Mouse (Mus musculus): Measurements from ENCODE around the gene Kbtbd6. TPM values are rescaled to one million over a fixed set of nuclear protein-coding genes. Genes with fewer than 3 reads are reported as not detected.
A peak's percentile ranks its signal among the peaks of the same experiment; 100 is the strongest.
"Not testable (repeated sequence)": the region's sequence is repeated elsewhere in the genome, so short reads cannot be mapped to it uniquely, and the experiment has no call there.

Kbtbd6 gene
- total and polyA plus RNA-seq, 2 experiments: 0.18 TPM; not detected in 1

DNA sequence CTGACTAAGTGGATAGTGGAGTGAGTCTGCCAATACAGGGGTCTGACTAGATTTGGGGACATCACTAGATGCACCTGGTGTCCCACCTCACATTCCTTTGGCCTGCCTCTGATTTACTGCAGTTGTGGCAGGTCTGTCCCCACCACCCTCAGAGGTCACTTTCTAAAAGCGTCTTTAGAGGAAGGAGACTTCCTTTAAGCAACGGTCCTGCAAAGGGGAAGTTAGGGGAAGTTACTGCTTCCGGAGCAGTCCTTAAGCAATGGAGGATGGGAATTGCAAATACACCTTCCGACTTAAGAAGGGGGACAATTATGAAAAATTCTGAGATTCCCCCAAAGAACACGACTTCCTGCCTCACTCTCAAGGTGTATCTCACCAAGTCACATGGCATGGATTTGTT, 10.2 kb upstream of the Kbtbd6 start:
- no peak for TF ChIP-seq POLR2A (IDR thresholded peaks at IDR 0.05; ENCODE audit: extremely low read depth, insufficient read depth, low read length)
- TF ChIP-seq CTCF (IDR thresholded peaks at IDR 0.05; ENCODE audit: low read depth, low read length): no peak
- Histone ChIP-seq H3K27me3 (ENCODE audit: control insufficient read depth, insufficient read depth, low read length) (no peaks in the 10 kb centered on the region), H3K9ac (ENCODE audit: low read depth, low read length) (no peak overlapping the region), H3K27ac (replicated peaks; ENCODE audit: insufficient read depth, low read depth, low read length) (no peak overlapping the region), H3K79me2 (ENCODE audit: control insufficient read depth, insufficient read depth, low read length) (no peaks in the 10 kb centered on the region), H3K4me3 (ENCODE audit: insufficient read depth, low read depth, low read length) (no peak overlapping the region), H3K4me1 (ENCODE audit: control insufficient read depth, insufficient read depth, low read length) (no peaks in the 10 kb centered on the region), H3K36me3 (ENCODE audit: control insufficient read depth, insufficient read depth, low read length) (no peaks in the 10 kb centered on the region)
- DNase-seq (ENCODE audit: extremely low read depth, low read depth, low spot score): peak; percentile 25
- WGBS: 68% methylated on average over 5 of the region's 5 CpGs

DNA sequence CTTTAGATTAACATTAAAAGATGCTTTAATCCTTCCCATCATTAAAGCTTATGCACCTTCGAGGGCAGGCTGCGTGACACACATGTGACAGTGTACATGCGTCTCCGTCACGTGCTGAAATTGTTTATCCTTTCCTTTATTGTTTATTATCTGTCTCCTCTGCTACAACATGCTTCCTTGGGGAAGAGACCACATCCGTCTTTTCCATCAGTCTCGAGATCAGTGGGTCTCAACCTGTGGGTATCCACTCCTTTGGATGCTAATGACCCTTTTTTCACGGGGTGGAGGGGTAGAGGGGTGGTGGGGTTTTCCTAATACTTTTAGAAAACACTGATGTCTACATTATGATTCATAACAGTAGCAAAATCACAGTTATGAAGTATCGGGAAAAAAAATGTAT, 7.0 kb upstream of the Kbtbd6 start:
- DNase-seq (ENCODE audit: extremely low read depth, low read depth, low spot score): no peak
- H3K4me3 ChIP-seq (ENCODE audit: insufficient read depth, low read depth, low read length): no peak overlapping the region
- no peak overlapping the region for H3K9ac ChIP-seq (ENCODE audit: low read depth, low read length)
- H3K4me1 ChIP-seq (ENCODE audit: control insufficient read depth, insufficient read depth, low read length): no peaks in the 10 kb centered on the region
- no peaks in the 10 kb centered on the region for H3K36me3 ChIP-seq (ENCODE audit: control insufficient read depth, insufficient read depth, low read length)
- TF ChIP-seq POLR2A (IDR thresholded peaks at IDR 0.05; ENCODE audit: extremely low read depth, insufficient read depth, low read length) (no peak), CTCF (IDR thresholded peaks at IDR 0.05; ENCODE audit: low read depth, low read length) (no peak)
- no peaks in the 10 kb centered on the region for H3K27me3 ChIP-seq (ENCODE audit: control insufficient read depth, insufficient read depth, low read length)
- no peaks in the 10 kb centered on the region for H3K79me2 ChIP-seq (ENCODE audit: control insufficient read depth, insufficient read depth, low read length)
- no peak overlapping the region for H3K27ac ChIP-seq (replicated peaks; ENCODE audit: insufficient read depth, low read depth, low read length)
- WGBS: 87% methylated on average over 9 of the region's 9 CpGs

DNA sequence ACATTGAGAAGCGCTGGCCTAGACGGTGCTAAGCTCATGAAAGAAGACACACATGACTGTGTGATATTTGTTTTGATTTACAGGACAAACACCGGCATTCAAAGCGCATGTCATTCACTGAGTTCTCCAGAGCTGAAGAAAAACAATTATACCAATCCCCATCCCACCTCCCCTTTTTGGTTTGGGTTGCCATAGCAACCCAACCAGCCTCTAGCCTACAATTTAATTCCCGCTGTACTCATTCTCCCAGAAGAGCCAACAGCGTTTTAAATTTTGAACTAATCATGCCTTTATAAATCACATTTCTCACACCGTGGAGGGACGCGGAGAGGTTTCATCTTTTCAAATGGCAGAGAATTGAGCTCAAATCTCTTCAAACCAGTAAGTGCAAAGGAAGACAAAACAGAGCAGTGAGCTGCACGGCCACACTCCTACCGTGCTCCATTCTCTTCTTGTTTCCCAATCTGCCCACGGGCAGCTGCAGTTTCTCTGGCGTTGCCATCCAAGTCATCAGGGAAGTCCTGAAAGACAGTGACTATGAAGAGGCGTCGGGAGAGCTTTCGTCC, 6.5 kb upstream of the Kbtbd6 start:
- no peak overlapping the region for H3K9ac ChIP-seq (ENCODE audit: low read depth, low read length)
- no peaks in the 10 kb centered on the region for H3K27me3 ChIP-seq (ENCODE audit: control insufficient read depth, insufficient read depth, low read length)
- H3K4me1 ChIP-seq (ENCODE audit: control insufficient read depth, insufficient read depth, low read length): no peaks in the 10 kb centered on the region
- no peak overlapping the region for H3K27ac ChIP-seq (replicated peaks; ENCODE audit: insufficient read depth, low read depth, low read length)
- no peak overlapping the region for H3K4me3 ChIP-seq (ENCODE audit: insufficient read depth, low read depth, low read length)
- no peaks in the 10 kb centered on the region for H3K36me3 ChIP-seq (ENCODE audit: control insufficient read depth, insufficient read depth, low read length)
- H3K79me2 ChIP-seq (ENCODE audit: control insufficient read depth, insufficient read depth, low read length): no peaks in the 10 kb centered on the region
- no peak for DNase-seq (ENCODE audit: extremely low read depth, low read depth, low spot score)
- TF ChIP-seq POLR2A (IDR thresholded peaks at IDR 0.05; ENCODE audit: extremely low read depth, insufficient read depth, low read length) (no peak), CTCF (IDR thresholded peaks at IDR 0.05; ENCODE audit: low read depth, low read length) (no peak)
- WGBS: 80% methylated on average over 16 of the region's 16 CpGs

DNA sequence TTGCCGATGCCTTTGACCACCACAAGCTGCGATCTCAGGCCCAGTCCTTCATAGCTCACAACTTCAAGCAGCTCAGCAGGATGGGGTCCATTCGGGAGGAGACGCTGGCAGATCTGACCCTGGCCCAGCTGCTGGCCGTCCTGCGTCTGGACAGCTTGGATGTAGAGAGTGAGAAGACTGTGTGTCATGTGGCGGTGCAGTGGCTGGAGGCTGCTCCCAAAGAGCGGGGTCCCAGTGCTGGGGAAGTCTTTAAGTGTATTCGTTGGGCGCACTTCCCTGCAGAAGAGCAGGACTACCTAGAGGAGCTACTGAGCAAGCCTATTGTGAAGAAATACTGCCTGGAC, 928 bp downstream of the Kbtbd6 start:
- not testable (repeated sequence) for DNase-seq (ENCODE audit: extremely low read depth, low read depth, low spot score); H3K27ac ChIP-seq (replicated peaks; ENCODE audit: insufficient read depth, low read depth, low read length); H3K4me1 ChIP-seq (ENCODE audit: control insufficient read depth, insufficient read depth, low read length); H3K9ac ChIP-seq (ENCODE audit: low read depth, low read length); H3K36me3 ChIP-seq (ENCODE audit: control insufficient read depth, insufficient read depth, low read length); H3K79me2 ChIP-seq (ENCODE audit: control insufficient read depth, insufficient read depth, low read length); H3K27me3 ChIP-seq (ENCODE audit: control insufficient read depth, insufficient read depth, low read length); H3K4me3 ChIP-seq (ENCODE audit: insufficient read depth, low read depth, low read length)
- 95% methylated on average over 8 of the region's 10 CpGs for WGBS

DNA sequence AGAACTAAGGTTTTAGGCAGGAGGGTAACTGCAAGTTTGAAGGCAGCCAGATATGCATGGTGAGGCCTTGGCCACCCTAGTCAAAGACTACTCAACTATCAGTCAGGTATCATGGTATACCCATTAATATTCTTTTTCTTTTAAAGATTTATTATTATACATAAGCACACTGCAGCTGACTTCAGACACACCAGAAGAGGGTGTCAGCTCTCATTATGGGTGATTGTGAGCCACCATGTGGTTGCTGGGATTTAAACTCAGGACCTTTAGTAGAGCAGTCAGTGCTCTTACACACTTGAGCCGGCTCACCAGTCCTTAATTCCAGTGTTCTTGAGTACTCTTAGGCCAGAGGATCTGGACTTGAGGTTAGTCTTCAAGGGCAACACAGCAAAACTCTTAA, 8.8 kb downstream of the Kbtbd6 start:
- peaks cover 29% of the 10 kb centered on the region for H3K36me3 ChIP-seq (ENCODE audit: control insufficient read depth, insufficient read depth, low read length)
- H3K27me3 ChIP-seq (ENCODE audit: control insufficient read depth, insufficient read depth, low read length): no peaks in the 10 kb centered on the region
- H3K27ac ChIP-seq (replicated peaks; ENCODE audit: insufficient read depth, low read depth, low read length): no peak overlapping the region
- 92% methylated on average over 1 of the region's 1 CpGs for WGBS
- TF ChIP-seq CTCF (IDR thresholded peaks at IDR 0.05; ENCODE audit: low read depth, low read length) (no peak), POLR2A (IDR thresholded peaks at IDR 0.05; ENCODE audit: extremely low read depth, insufficient read depth, low read length) (no peak)
- no peak overlapping the region for H3K9ac ChIP-seq (ENCODE audit: low read depth, low read length)
- no peak for DNase-seq (ENCODE audit: extremely low read depth, low read depth, low spot score)
- H3K79me2 ChIP-seq (ENCODE audit: control insufficient read depth, insufficient read depth, low read length): no peaks in the 10 kb centered on the region
- no peaks in the 10 kb centered on the region for H3K4me1 ChIP-seq (ENCODE audit: control insufficient read depth, insufficient read depth, low read length)
- no peak overlapping the region for H3K4me3 ChIP-seq (ENCODE audit: insufficient read depth, low read depth, low read length)

DNA sequence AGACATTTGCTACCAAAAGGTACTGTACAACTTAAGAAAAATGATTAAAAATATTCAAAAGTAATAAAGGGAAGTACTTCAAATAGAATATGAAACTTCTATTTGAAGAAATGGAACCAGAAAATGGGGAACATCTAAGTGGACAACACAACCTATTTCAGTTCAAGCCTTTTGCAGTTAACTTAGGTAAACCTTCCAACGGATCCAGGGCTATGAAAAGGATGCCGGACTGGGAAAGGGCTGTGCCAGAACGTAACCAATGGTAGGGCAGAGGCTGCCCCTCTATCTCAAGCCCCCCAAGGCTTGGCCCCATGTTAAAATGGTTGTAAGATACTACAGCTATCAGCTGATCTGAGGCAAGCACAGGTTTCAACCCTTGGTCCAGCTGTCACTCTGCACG, 9.4 kb downstream of the Kbtbd6 start:
- Histone ChIP-seq H3K27ac (replicated peaks; ENCODE audit: insufficient read depth, low read depth, low read length) (no peak overlapping the region), H3K4me1 (ENCODE audit: control insufficient read depth, insufficient read depth, low read length) (no peaks in the 10 kb centered on the region), H3K27me3 (ENCODE audit: control insufficient read depth, insufficient read depth, low read length) (no peaks in the 10 kb centered on the region), H3K79me2 (ENCODE audit: control insufficient read depth, insufficient read depth, low read length) (no peaks in the 10 kb centered on the region), H3K4me3 (ENCODE audit: insufficient read depth, low read depth, low read length) (no peak overlapping the region), H3K9ac (ENCODE audit: low read depth, low read length) (no peak overlapping the region), H3K36me3 (ENCODE audit: control insufficient read depth, insufficient read depth, low read length) (peaks cover 34% of the 10 kb centered on the region)
- no peak for TF ChIP-seq POLR2A (IDR thresholded peaks at IDR 0.05; ENCODE audit: extremely low read depth, insufficient read depth, low read length)
- TF ChIP-seq CTCF (IDR thresholded peaks at IDR 0.05; ENCODE audit: low read depth, low read length): no peak
- 93% methylated on average over 4 of the region's 4 CpGs for WGBS
- no peak for DNase-seq (ENCODE audit: extremely low read depth, low read depth, low spot score)
